Mouse (Mus musculus) hindbrain, embryonic 16.5 days (tissue): ENCODE results near the gene Cap2. TPM values are rescaled to one million over a fixed set of nuclear protein-coding genes. Genes with fewer than 3 reads are reported as not detected.

Experiments
- ATAC-seq: fragments of 200-750 bp; cut with Nextera tagmentation; 2 replicates; pipeline ENCODE4 v1.8.0; 2017; ENCODE audit warnings: moderate TSS enrichment, moderate library complexity
- H3K27ac ChIP-seq: fragments of 300-500 bp; sonication (generic); 2 replicates; pipeline ENCODE4 v1.5.1; 2014; ENCODE audit warnings: low read depth, mild to moderate bottlenecking, control low read depth, low read length, moderate library complexity
- H3K27me3 ChIP-seq: fragments of 300-500 bp; sonication (generic); replicated peaks from 2 replicates; pipeline ENCODE4 v1.6.1; 2014; ENCODE audit warnings: low read length; ENCODE audit not compliant: control insufficient read depth, insufficient read depth
- H3K36me3 ChIP-seq: fragments of 300-500 bp; sonication (generic); 2 replicates; pipeline ENCODE4 v1.6.1; 2014; ENCODE audit warnings: mild to moderate bottlenecking, low read length, moderate library complexity, mixed read lengths; ENCODE audit not compliant: control insufficient read depth, insufficient read depth
- H3K4me1 ChIP-seq: fragments of 300-500 bp; sonication (generic); 2 replicates; pipeline ENCODE4 v1.6.1; 2014; ENCODE audit warnings: low read depth, low read length; ENCODE audit not compliant: control insufficient read depth, insufficient read depth
- H3K4me2 ChIP-seq: fragments of 300-500 bp; sonication (generic); 2 replicates; pipeline ENCODE4 v1.6.1; 2014; ENCODE audit warnings: mild to moderate bottlenecking, low read length, control low read depth, moderate library complexity
- H3K4me3 ChIP-seq: fragments of 300-500 bp; sonication (generic); 2 replicates; pipeline ENCODE4 v1.5.1; 2014; ENCODE audit warnings: mild to moderate bottlenecking, low read length, control low read depth, moderate library complexity
- H3K9ac ChIP-seq: fragments of 300-500 bp; sonication (generic); 2 replicates; pipeline ENCODE4 v1.6.1; 2014; ENCODE audit warnings: low read depth, mild to moderate bottlenecking, control low read depth, low read length, moderate library complexity
- H3K9me3 ChIP-seq: fragments of 300-500 bp; sonication (generic); 2 replicates; pipeline ENCODE4 v1.6.1; 2014; ENCODE audit warnings: mild to moderate bottlenecking, low read length, moderate library complexity; ENCODE audit not compliant: control insufficient read depth
- WGBS: fragments of 180-500 bp; shearing (Covaris S2); extraction: QIAGEN DNeasy Blood & Tissue Kit; methylation state at CpG from one replicate; pipeline ENCODE4 v1.1.7; 2014; 5-methylcytosine and 5-hydroxymethylcytosine counted together
- polyA plus RNA-seq: library from polyadenylated mRNA; unstranded; fragments of >200 nt; fragmentation: Nextera tagmentation; extraction: Ambion mirVana; gene quantifications from 2 replicates; pipeline ENCODE4 v1.2.1, GENCODE M21; 2015

The Cap2 gene
- polyA plus RNA-seq, 1 experiment from 2014 or later = 12.9 TPM

DNA sequence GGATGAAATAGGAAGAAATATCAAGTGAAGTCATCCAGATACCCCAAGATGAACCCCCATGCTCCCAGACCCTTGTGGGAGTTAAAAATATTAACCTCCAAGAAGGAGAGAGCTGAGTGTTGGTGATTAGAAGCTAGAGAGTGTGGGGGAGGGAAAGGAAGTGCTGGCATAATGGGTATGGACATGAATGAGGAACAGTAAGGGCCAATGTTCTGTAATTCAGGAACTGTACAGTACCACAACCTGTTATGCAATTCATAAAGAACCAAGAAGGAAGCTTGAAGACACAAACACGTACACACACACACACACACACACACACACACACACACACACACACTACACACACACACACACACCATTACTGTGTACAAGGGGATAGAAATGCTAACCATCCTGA, 19.8 kb downstream of the Cap2 start:
- no peak overlapping the region for H3K4me3 ChIP-seq
- no peak overlapping the region for H3K27ac ChIP-seq
- H3K9ac ChIP-seq = no peak overlapping the region
- H3K36me3 ChIP-seq = no peaks in the 10 kb centered on the region
- no peak overlapping the region for H3K4me2 ChIP-seq
- no peaks in the 10 kb centered on the region for H3K4me1 ChIP-seq
- WGBS = 100% methylated on average over 1 of the region's 1 CpGs
- ATAC-seq = no peak
- no peaks in the 10 kb centered on the region for H3K27me3 ChIP-seq
- H3K9me3 ChIP-seq = no peaks in the 10 kb centered on the region

DNA sequence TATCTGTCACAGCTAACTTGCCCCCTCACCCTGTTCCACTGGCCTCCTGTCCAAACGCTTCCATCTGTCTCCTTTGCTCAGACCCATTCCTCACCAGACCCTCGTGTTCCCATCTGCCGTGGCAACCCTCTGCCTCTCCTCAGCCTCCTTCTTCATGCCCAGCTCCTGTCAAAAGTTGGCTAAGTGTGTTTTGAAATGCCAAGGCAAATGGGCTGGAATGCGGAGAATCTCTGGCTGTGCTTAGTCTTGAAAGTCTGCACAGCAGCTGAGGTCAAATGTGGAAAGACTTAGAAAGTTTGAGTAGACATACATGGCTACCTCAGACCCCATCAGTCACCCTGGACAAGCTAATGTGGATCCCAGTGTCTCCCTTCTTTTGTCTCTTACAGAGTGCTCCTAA, 21.1 kb downstream of the Cap2 start:
- Histone ChIP-seq H3K4me2 (no peak overlapping the region), H3K27ac (no peak overlapping the region), H3K27me3 (no peaks in the 10 kb centered on the region), H3K9ac (no peak overlapping the region), H3K4me1 (no peaks in the 10 kb centered on the region), H3K9me3 (no peaks in the 10 kb centered on the region), H3K36me3 (no peaks in the 10 kb centered on the region), H3K4me3 (no peak overlapping the region)
- peak; percentile 61 for ATAC-seq
- 47% methylated on average over 4 of the region's 4 CpGs for WGBS

DNA sequence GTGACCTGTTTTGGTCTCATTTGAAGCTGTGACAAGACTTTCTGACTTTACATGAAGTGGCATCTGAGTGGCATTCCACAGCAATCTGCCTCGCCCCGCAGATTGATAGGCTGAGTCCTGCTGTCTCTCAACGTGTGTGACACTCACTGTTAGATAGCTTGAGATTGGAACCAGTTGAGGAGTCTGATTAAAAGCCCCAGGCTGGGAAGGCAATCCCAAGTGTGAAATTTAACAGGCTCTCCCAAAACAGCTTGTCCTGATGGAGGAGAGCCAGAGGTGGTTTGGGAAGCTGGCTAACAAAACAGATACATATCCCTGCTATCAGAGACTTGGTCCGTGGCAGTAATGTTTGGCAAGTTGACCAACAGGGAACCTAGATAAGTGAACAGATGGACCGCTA, 21.6 kb downstream of the Cap2 start:
- 57% methylated on average over 5 of the region's 5 CpGs for WGBS
- no peaks in the 10 kb centered on the region for H3K4me1 ChIP-seq
- H3K36me3 ChIP-seq = no peaks in the 10 kb centered on the region
- no peaks in the 10 kb centered on the region for H3K9me3 ChIP-seq
- no peak overlapping the region for H3K4me3 ChIP-seq
- H3K4me2 ChIP-seq = no peak overlapping the region; the same call in 1 of the 2 replicates
- ATAC-seq = no peak
- no peaks in the 10 kb centered on the region for H3K27me3 ChIP-seq
- H3K27ac ChIP-seq = no peak overlapping the region
- H3K9ac ChIP-seq = no peak overlapping the region

DNA sequence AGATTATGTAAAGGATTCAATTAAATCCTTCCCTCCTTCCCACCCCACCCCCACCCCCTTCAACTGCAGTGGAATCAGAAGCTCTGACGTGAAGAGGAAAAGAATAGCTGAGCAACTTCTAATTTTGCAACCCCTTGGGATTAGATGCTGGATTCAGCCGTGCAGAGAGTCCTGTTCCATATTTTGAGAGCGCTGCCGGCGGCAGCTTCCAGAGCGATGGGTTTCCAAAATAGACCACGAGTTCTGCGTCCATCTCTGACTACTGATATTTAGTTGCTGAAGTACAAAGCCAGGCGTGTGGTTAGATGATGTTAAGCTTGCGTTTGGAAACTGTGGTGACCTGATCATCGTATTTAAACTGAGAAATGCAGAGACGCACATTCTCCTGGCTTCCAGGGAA, 22.1 kb downstream of the Cap2 start:
- H3K4me3 ChIP-seq = no peak overlapping the region
- no peak overlapping the region for H3K9ac ChIP-seq
- WGBS = 71% methylated on average over 12 of the region's 12 CpGs
- H3K27me3 ChIP-seq = no peaks in the 10 kb centered on the region
- H3K9me3 ChIP-seq = no peaks in the 10 kb centered on the region
- H3K4me1 ChIP-seq = no peaks in the 10 kb centered on the region
- no peak for ATAC-seq
- no peak overlapping the region; the same call in 1 of the 2 replicates for H3K4me2 ChIP-seq
- H3K36me3 ChIP-seq = no peaks in the 10 kb centered on the region
- H3K27ac ChIP-seq = no peak overlapping the region

DNA sequence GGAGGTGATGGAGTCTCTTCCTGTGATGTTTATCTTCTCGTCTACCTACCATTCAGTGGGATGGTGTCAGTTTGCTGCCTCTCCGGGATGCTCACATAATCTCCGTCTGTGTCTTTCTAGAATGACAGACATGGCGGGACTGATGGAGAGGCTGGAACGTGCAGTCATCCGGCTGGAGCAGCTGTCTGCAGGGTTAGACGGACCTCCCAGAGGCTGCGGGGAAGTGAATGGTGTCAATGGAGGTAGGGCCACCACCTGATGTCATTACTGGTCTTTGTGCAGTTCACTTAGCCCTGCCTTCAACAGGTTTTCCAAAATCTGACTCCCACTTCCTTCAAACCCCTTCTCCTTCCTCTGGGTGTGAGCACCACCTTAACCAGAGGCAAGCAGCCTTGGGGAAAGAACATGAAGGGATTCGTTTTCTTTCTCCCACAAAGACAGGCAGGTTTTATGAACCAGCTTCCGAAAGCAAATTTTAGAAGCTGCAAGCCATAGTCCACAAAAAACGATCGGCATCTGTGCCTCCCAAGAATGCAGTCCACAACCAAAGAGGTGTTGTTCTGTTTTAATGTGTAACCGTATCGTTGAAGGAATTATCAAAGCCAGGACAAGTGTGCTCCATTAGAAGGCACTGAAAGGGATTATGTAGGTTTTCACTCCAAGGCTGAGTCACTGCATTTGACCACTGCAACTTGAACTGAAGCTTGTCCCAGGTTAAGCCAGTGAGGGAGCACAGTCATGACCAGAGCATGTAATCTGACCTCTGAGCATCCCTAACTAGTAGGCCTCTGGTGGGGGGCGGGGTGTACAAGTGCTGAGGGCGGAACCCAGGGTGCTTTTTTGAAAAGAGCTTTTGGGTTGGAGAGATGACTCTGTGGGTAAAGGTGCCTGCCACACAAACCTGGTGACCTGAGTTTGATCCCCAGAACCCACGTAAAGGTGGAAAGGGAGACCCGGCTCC, 23.9 kb downstream of the Cap2 start:
- no peaks in the 10 kb centered on the region for H3K9me3 ChIP-seq
- ATAC-seq = no peak
- no peak overlapping the region for H3K27ac ChIP-seq
- WGBS = 90% methylated on average over 18 of the region's 18 CpGs
- no peak overlapping the region for H3K4me2 ChIP-seq
- no peaks in the 10 kb centered on the region for H3K27me3 ChIP-seq
- no peaks in the 10 kb centered on the region for H3K4me1 ChIP-seq
- H3K9ac ChIP-seq = no peak overlapping the region
- H3K36me3 ChIP-seq = no peaks in the 10 kb centered on the region
- no peak overlapping the region for H3K4me3 ChIP-seq

DNA sequence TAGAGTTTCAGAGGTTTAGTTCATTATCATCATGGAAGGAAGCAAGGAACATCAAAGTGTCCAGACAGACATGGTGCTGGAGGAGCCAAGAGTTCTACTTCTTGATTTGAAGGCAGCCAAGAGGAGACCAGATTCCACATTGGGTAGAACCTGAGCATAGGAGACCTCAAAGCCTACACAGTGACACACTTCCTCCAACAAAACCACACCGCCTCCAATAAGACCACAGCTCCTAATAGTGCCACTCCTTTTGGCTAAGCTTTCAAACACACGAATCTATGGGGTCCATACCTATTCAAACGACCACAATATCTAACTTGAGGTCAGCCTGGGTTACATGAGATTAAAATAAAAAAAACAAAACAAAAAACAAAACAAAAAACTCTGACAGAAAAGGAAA, 25.0 kb downstream of the Cap2 start:
- Histone ChIP-seq H3K9ac (no peak overlapping the region), H3K4me3 (no peak overlapping the region), H3K36me3 (no peaks in the 10 kb centered on the region), H3K27ac (no peak overlapping the region), H3K9me3 (no peaks in the 10 kb centered on the region), H3K27me3 (no peaks in the 10 kb centered on the region), H3K4me2 (no peak overlapping the region), H3K4me1 (no peaks in the 10 kb centered on the region)
- no peak for ATAC-seq
- WGBS = 88% methylated on average over 3 of the region's 3 CpGs

DNA sequence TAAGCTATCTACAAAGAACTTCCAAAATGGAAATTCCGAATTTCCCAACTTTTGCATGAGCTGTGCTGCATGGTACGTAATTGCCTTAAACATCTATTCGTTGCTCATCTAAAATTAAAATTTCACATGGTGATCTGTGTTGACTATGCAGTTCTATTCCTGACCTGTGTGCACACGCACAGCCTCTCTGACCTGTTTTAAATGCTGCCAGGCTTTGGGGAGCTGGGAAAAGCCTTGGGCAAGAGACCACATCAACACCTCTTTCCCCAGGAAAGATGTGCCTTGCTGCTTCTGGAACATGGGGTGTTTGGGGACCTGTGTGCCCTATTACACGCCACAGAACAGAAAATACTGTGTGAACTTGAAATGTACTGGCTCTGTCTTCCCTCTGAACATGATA, 25.7 kb downstream of the Cap2 start:
- Histone ChIP-seq H3K27ac (no peak overlapping the region), H3K27me3 (no peaks in the 10 kb centered on the region), H3K36me3 (no peaks in the 10 kb centered on the region), H3K4me3 (no peak overlapping the region), H3K9me3 (no peaks in the 10 kb centered on the region), H3K4me2 (no peak overlapping the region), H3K9ac (no peak overlapping the region), H3K4me1 (no peaks in the 10 kb centered on the region)
- no peak for ATAC-seq
- WGBS = 84% methylated on average over 5 of the region's 5 CpGs

DNA sequence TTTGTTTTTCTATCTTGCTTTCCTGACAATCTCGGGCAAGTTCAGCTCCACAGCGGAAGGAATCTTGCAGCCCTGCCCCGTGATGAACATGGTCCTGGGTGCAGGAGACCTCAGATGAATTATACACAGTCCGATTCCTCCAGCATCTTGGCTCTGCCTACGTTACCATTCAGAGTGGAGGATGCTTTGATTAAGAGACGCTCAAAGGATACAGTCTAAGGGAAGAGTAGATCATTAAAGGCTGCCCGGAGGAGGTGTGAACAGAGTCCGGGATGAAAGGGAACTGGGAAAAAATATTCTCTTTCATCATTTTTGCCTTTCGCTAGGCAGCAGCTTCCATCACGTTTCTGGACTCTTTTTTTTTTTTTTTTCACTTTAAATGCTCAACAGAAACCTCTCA, 27.4 kb downstream of the Cap2 start:
- no peak overlapping the region for H3K4me2 ChIP-seq
- no peaks in the 10 kb centered on the region for H3K27me3 ChIP-seq
- H3K4me3 ChIP-seq = no peak overlapping the region
- no peak overlapping the region for H3K27ac ChIP-seq
- ATAC-seq = no peak
- WGBS = 82% methylated on average over 10 of the region's 10 CpGs
- no peak overlapping the region for H3K9ac ChIP-seq
- H3K36me3 ChIP-seq = no peaks in the 10 kb centered on the region
- peaks cover under 1% of the 10 kb centered on the region for H3K4me1 ChIP-seq
- H3K9me3 ChIP-seq = no peaks in the 10 kb centered on the region

DNA sequence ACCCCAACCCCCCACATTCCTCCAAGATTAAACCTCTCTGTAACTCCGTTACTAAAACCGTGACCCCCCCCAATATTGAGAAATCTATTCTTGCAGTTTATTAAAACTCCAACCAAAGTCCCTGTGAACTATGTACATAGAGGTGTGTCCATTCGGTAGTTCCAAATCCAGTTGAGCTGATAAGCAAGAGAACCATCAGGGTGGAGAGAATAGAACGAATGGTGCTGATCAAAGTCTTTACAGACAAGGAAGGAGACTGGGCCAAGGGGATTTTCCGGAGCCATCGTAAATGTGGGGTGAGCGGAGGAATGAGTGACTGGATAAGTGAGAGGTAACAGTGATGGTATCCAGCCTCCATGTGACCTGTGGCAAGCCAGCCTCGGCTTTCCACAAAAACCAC, 28.9 kb downstream of the Cap2 start:
- H3K9me3 ChIP-seq = no peaks in the 10 kb centered on the region
- H3K4me2 ChIP-seq = no peak overlapping the region
- no peaks in the 10 kb centered on the region for H3K27me3 ChIP-seq
- H3K9ac ChIP-seq = no peak overlapping the region
- 88% methylated on average over 8 of the region's 8 CpGs for WGBS
- no peak for ATAC-seq
- H3K27ac ChIP-seq = no peak overlapping the region
- peaks cover 7% of the 10 kb centered on the region for H3K4me1 ChIP-seq
- no peak overlapping the region for H3K4me3 ChIP-seq
- H3K36me3 ChIP-seq = no peaks in the 10 kb centered on the region
